Mouse (Mus musculus) heart, embryonic 14.5 days (tissue): ENCODE measurements at regions not wholly inside any gene's neighbourhood (a gene's known extent, or its start where the extent isn't known, plus 50 kb on each side); places are given as distances from the start of the nearest gene placed in this dataset.
A peak's percentile ranks its signal among the peaks of the same experiment; 100 is the strongest.
"Not testable (repeated sequence)": the region's sequence is repeated elsewhere in the genome, so short reads cannot be mapped to it uniquely, and the experiment has no call there.

Experiments used
- ATAC-seq: fragments of 200-750 bp; cut with Nextera tagmentation; 2 replicates; pipeline ENCODE4 v1.8.0; 2017; ENCODE audit warnings: low read depth, moderate TSS enrichment; ENCODE audit not compliant: insufficient number of reproducible peaks, insufficient read depth, low FRiP score
- H3K27ac ChIP-seq, 2 experiments: fragments of 200-500 bp in 1 of 2; fragments of 300-500 bp in 1 of 2; sonication (generic) in 1 of 2; replicated peaks in 1 of 2; 2 replicates each; pipeline ENCODE4 v1.5.1; 2012 to 2014; ENCODE audit warnings: low read depth in 2 of 2, low read length in 2 of 2, control low read depth in 1 of 2, mild to moderate bottlenecking in 1 of 2, mixed read lengths in 1 of 2; ENCODE audit not compliant: control insufficient read depth in 1 of 2, insufficient read depth in 1 of 2
- H3K27me3 ChIP-seq: fragments of 300-500 bp; sonication (generic); 2 replicates; pipeline ENCODE4 v1.6.1; 2014; ENCODE audit warnings: mild to moderate bottlenecking, low read length, control low read depth; ENCODE audit not compliant: control insufficient read depth, insufficient read depth
- H3K36me3 ChIP-seq: fragments of 300-500 bp; sonication (generic); 2 replicates; pipeline ENCODE4 v1.6.1; 2014; ENCODE audit warnings: mild to moderate bottlenecking, control low read depth, low read length, mixed read lengths; ENCODE audit not compliant: control insufficient read depth, insufficient read depth
- H3K4me1 ChIP-seq, 2 experiments: fragments of 200-500 bp in 1 of 2; fragments of 300-500 bp in 1 of 2; sonication (generic) in 1 of 2; 2 replicates each; pipeline ENCODE4 v1.6.1; 2012 to 2014; ENCODE audit warnings: low read length in 2 of 2, control low read depth in 1 of 2, mixed read lengths in 1 of 2; ENCODE audit not compliant: control insufficient read depth in 2 of 2, insufficient read depth in 2 of 2
- H3K4me2 ChIP-seq: fragments of 300-500 bp; sonication (generic); 2 replicates; pipeline ENCODE4 v1.6.1; 2014; ENCODE audit warnings: mild to moderate bottlenecking, low read length
- H3K4me3 ChIP-seq, 2 experiments: fragments of 200-500 bp in 1 of 2; fragments of 300-500 bp in 1 of 2; sonication (generic) in 1 of 2; 2 replicates each; pipeline ENCODE4 v1.5.1; 2012 to 2014; ENCODE audit warnings: low read length in 2 of 2, mild to moderate bottlenecking in 2 of 2, control low read depth in 1 of 2, low read depth in 1 of 2, moderate library complexity in 1 of 2; ENCODE audit not compliant: control insufficient read depth in 1 of 2, insufficient read depth in 1 of 2
- H3K9ac ChIP-seq: fragments of 300-500 bp; sonication (generic); 2 replicates; pipeline ENCODE4 v1.6.1; 2014; ENCODE audit warnings: mild to moderate bottlenecking, low read length
- H3K9me3 ChIP-seq: fragments of 300-500 bp; sonication (generic); 2 replicates; pipeline ENCODE4 v1.6.1; 2016; ENCODE audit warnings: low read length, control low read depth; ENCODE audit not compliant: control insufficient read depth
- WGBS: fragments of 180-500 bp; shearing (Covaris S2); extraction: QIAGEN DNeasy Blood & Tissue Kit; methylation state at CpG from one replicate; pipeline ENCODE4 v1.1.7; 2014; 5-methylcytosine and 5-hydroxymethylcytosine counted together

DNA sequence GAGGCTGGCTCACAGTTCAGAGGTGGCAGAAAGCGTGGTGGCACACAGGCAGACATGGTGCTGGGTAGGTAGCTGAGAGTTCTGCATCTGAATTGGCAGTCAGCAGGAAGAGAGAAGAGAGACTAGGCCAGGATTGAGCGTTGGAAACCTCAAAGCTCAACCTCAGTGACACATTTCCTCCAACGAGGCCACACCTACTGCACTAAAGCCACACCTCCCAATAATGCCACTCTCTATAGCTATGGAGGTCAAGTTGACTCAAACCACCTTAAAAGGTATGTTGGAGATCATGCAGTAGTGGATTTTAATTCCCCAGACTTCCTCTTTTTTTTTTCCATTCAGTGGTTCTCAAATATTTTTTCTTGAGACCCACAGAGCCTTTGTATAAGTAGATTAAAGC lies 57.1 kb downstream of the Ccdc54 start:
- Histone ChIP-seq H3K36me3 (no peaks in the 10 kb centered on the region), H3K4me3 (no peak overlapping the region), H3K4me2 (no peak overlapping the region), H3K4me1 (no peaks in the 10 kb centered on the region; a peak in 1 of 4 replicates), H3K27ac (no peak overlapping the region), H3K9ac (no peak overlapping the region), H3K9me3 (no peaks in the 10 kb centered on the region), H3K27me3 (no peaks in the 10 kb centered on the region)
- WGBS = 70% methylated on average over 3 of the region's 3 CpGs
- no peak for ATAC-seq

DNA sequence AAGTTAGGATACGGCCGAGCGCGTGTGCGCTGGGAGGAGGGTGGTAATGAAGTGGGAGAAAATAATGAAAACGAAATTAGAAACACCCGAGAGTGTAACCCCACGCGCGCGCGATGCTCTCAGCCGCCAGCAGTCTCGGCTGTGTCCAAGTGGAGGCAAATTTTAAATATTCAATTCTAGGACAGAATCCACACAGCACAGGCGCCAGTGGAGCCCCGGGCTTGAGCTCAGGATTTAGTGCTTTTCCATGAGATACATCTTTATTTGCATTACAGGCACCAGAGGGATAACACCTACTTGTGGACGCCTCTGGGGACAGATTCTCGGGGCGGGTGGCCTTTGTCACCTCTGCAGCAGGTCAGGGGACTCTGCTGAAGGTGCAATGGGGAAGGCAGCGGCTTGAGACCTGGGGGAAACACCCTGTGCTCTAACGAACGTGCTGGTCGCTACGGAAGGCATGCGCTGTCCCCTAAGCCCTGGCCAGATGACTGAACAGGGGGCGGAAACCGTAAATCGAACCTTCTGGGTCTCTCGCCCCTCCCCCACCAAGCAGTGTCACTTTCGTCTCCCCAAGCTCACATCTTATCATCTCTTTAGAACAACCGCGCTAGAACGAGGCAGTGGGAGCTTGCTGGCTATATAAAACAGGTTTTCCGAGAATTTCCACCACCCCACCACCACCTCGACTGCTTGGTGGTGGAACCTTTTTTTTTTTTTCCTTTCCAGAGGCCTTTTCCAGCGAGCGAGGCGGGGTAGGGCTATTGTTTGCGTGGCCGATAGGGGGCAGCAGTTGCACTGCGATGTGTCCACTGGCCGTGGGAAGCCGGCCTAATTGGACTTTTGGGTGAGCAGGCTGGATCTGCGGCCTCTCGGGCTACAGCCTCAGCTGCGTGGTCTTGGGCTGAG lies 61.2 kb downstream of the Ccdc54 start:
- Histone ChIP-seq H3K27me3 (no peaks in the 10 kb centered on the region), H3K36me3 (no peaks in the 10 kb centered on the region), H3K9ac (peak overlapping the region; percentile 85), H3K27ac (peak overlapping the region; percentile 90 to 95), H3K4me3 (peak overlapping the region; percentile 60 to 73), H3K9me3 (no peaks in the 10 kb centered on the region), H3K4me2 (peak overlapping the region; percentile 88), H3K4me1 (peaks cover 2 to 6% of the 10 kb centered on the region in 2 experiments; a peak in 2 of 4 replicates)
- WGBS = under 1% methylated on average over 46 of the region's 46 CpGs
- peak; percentile 31 for ATAC-seq

DNA sequence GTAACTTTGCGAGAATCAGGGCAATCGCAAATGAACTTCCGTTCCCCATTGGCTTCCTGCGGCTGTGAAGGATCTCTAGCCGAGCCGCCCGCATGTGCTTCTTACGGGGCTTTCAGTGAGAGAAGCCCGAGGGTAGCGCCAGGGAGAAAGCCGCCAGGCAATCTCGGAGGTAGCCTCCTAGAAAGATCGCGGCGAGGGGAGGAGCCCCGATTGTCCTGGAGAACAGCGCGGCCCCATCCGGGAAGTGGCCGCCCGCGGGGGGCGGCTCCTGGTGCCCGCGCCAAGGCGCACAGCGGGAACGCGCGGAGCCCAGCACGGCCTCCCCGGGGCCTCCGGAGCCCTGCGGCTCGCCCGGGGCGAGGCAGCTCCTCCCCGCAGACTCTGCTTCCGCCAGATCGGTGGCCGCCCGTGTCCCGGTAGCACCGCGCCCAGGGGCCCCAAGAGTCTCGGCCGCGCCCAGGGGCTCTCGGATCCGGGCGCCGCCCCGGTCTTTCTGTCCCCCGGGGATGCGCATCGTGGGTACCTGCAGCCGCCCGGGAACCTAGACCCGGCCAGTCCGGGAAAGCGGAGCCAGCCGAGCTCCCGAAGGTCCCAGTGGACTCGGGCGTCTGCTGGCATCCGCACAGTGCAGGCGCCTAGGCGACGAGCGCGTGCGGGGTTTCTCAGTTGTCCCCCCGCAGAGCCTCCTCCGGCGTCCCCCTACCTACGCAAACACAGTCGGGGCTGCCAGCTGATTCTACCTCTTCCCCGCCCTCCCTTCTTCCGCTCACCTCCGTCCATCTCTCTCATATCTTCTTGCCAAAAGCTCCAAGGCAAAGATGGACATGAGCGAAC lies 62.1 kb downstream of the Ccdc54 start:
- peaks cover 2 to 8% of the 10 kb centered on the region in 2 experiments; a peak in 3 of 4 replicates for H3K4me1 ChIP-seq
- H3K4me3 ChIP-seq = peak overlapping the region; percentile 60 to 73
- H3K9ac ChIP-seq = peak overlapping the region; percentile 85
- peak overlapping the region; percentile 88 for H3K4me2 ChIP-seq
- H3K9me3 ChIP-seq = no peaks in the 10 kb centered on the region
- H3K27ac ChIP-seq = peak overlapping the region; percentile 90 to 95
- no peaks in the 10 kb centered on the region for H3K27me3 ChIP-seq
- ATAC-seq = peak; percentile 88
- WGBS = under 1% methylated on average over 68 of the region's 81 CpGs
- no peaks in the 10 kb centered on the region for H3K36me3 ChIP-seq

DNA sequence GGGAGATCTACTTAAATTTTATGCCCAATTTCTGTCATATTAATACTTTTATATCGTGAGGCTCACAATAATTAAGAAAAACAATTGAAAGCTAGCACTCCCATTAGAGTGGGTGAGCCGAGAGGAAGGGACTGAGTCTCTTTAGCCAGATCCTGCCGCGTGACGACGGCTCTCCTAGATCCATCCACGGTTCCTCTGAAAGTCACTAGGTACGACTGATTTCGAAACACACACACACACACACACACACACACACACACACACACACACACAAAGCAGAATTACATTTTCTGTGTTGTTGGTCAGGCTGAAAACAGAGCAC lies 62.6 kb downstream of the Ccdc54 start:
- under 1% methylated on average over 9 of the region's 9 CpGs for WGBS
- H3K4me2 ChIP-seq = peak overlapping the region; percentile 88
- peak overlapping the region; percentile 60 to 73 for H3K4me3 ChIP-seq
- 0 out of 2 replicates have a peak, but pooled peaks have one; percentile 37 for ATAC-seq
- H3K9ac ChIP-seq = peak overlapping the region; percentile 85
- peak overlapping the region; percentile 90 to 95 for H3K27ac ChIP-seq
- H3K27me3 ChIP-seq = no peaks in the 10 kb centered on the region
- H3K36me3 ChIP-seq = no peaks in the 10 kb centered on the region
- H3K9me3 ChIP-seq = no peaks in the 10 kb centered on the region
- peaks cover 2 to 8% of the 10 kb centered on the region in 2 experiments; a peak in 3 of 4 replicates for H3K4me1 ChIP-seq

DNA sequence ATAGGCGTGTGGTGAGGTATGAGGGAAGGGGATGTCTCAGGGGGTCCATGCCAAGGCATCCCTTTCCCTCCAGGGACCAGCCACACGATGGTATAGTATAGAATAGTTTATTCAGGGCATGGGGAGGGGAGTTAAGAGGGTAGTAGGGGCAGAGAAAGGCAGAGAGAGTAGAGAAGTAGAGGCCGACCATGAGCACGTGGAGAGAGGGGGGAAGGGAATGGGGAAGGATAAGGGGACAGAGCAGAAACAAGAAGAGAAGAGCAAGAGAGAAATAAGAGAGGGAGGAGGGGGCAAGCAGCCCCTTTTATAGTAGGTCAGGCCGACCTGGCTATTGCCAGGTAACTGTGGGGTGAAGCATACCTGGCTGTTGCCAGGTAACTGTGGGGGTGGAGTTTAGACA lies 64.0 kb downstream of the Ccdc54 start:
- not testable (repeated sequence) for H3K4me1 ChIP-seq, H3K4me2 ChIP-seq, H3K27me3 ChIP-seq, H3K9ac ChIP-seq, H3K36me3 ChIP-seq, H3K27ac ChIP-seq, H3K4me3 ChIP-seq, H3K9me3 ChIP-seq, ATAC-seq
- WGBS = 83% methylated on average over 5 of the region's 5 CpGs

DNA sequence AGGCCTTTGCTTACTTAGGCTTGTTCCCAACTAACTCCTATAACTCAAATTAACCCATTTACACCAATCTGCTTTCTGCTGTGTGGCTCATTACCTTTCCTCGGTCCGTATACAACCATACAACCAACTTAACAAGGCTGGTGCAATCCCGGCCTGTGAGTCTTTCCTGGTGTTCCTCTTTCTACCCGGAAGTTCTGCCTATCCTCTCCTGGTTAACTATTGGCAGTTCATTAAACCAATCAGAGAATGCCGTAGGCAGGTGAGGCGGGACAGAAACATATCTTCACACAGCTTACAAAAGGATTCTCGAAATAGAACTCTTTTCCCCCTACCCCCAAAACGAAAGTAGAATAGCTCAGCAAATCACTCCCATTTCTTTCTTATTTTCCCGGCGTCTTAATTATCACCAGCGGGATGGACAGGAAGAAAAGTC lies 65.0 kb downstream of the Ccdc54 start:
- Histone ChIP-seq H3K9ac (no peak overlapping the region), H3K4me3 (no peak overlapping the region), H3K27me3 (no peaks in the 10 kb centered on the region), H3K9me3 (no peaks in the 10 kb centered on the region), H3K4me2 (no peak overlapping the region), H3K4me1 (peaks cover 2 to 8% of the 10 kb centered on the region in 2 experiments; a peak in 3 of 4 replicates), H3K27ac (no peak overlapping the region), H3K36me3 (no peaks in the 10 kb centered on the region)
- WGBS = 87% methylated on average over 11 of the region's 11 CpGs
- ATAC-seq = no peak

DNA sequence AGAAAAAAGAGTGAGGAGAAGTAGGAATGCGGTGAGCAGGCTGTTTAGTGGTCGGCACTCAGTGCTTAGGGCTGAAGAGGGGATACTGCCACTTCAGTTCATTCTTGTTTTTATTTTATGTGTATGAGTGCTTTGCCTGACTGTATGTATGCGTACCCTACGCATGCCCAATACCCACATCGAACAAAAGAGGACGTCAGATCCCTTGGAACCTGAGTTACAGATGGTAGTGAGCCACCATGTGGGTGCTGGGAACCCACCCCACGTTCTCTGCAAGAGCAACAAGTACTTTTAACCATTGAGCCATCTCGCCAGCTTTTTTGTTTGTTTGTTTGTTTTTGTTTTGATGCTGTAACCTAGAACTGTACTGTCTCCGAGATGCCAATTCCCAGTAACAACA lies 65.5 kb downstream of the Ccdc54 start:
- ATAC-seq = no peak
- WGBS = 91% methylated on average over 9 of the region's 9 CpGs
- Histone ChIP-seq H3K36me3 (no peaks in the 10 kb centered on the region), H3K4me1 (peaks cover 2 to 8% of the 10 kb centered on the region in 2 experiments; a peak in 3 of 4 replicates), H3K27ac (peak overlapping the region in 1 of 2 experiments; percentile 69; a peak in 1 of 4 replicates), H3K4me3 (no peak overlapping the region), H3K9me3 (no peaks in the 10 kb centered on the region), H3K9ac (no peak overlapping the region), H3K4me2 (peak overlapping the region; percentile 56; the same call in 1 of the 2 replicates), H3K27me3 (no peaks in the 10 kb centered on the region)
